Mouse (Mus musculus): ENCODE data around the gene Tesc. TPM values are rescaled to one million over a fixed set of nuclear protein-coding genes. Genes with fewer than 3 reads are reported as not detected.

Gene Tesc
- total RNA-seq (2021) = under 1 TPM; 0.59 to 0.64 TPM
- long read RNA-seq, experiment 1, partial matches to known transcripts = 0 of 2 reads
- long read RNA-seq, experiment 1, other reads (novel, unspliced or antisense) = 2 of 2 reads
- long read RNA-seq, experiment 2, partial matches to known transcripts = 0 of 3 reads
- long read RNA-seq, experiment 2, other reads (novel, unspliced or antisense) = 2 of 3 reads

- H3K27ac ChIP-seq = no peak within 1 kb of the TSS
- peak; percentile 42 for DNase-seq
- intact Hi-C loops (cut with DNase I) = no loop called here
- peak within 1 kb of the TSS; percentile 72 for H3K4me3 ChIP-seq
- no peak for TF ChIP-seq CTCF (IDR thresholded peaks at IDR 0.05)
These were observed at the start of gene Tesc for GRCm38 (mm10) chr5:118027698-118028190. Gene Tesc, plus strand, starts transcription at chr5:118027743.

GRCm38 (mm10) chr5:117978159-117978697 lies 49.3 kb upstream of the Tesc start:
- no peak for TF ChIP-seq CTCF (IDR thresholded peaks at IDR 0.05)
- intact Hi-C loops (cut with DNase I) = no loop called here
- DNase-seq = no peak
- H3K27ac ChIP-seq = no peak overlapping the region
- H3K4me3 ChIP-seq = peak overlapping the region; percentile 85

- intact Hi-C loops (cut with DNase I) = no loop called here
- Histone ChIP-seq H3K27ac (no peak overlapping the region), H3K4me3 (no peak overlapping the region)
- no peak for TF ChIP-seq CTCF (IDR thresholded peaks at IDR 0.05)
- no peak for DNase-seq
These were observed 48.5 kb upstream of the Tesc start for GRCm38 (mm10) chr5:117979082-117979481.

GRCm38 (mm10) chr5:117980921-117981320 lies 46.6 kb upstream of the Tesc start:
- DNase-seq = no peak
- TF ChIP-seq CTCF (IDR thresholded peaks at IDR 0.05) = no peak
- intact Hi-C loops (cut with DNase I) = no loop called here
- H3K4me3 ChIP-seq = no peak overlapping the region
- H3K27ac ChIP-seq = no peak overlapping the region

GRCm38 (mm10) chr5:117981943-117982342 lies 45.6 kb upstream of the Tesc start:
- Histone ChIP-seq H3K4me3 (no peak overlapping the region), H3K27ac (no peak overlapping the region)
- intact Hi-C loops (cut with DNase I) = no loop called here
- no peak for TF ChIP-seq CTCF (IDR thresholded peaks at IDR 0.05)
- no peak for DNase-seq

- Histone ChIP-seq H3K27ac (peak overlapping the region; percentile 40; the same call in 1 of the 2 replicates), H3K4me3 (no peak overlapping the region)
- peak; percentile 43 for DNase-seq
- intact Hi-C loops (cut with DNase I) = no loop called here
- no peak for TF ChIP-seq CTCF (IDR thresholded peaks at IDR 0.05)
These were observed 41.2 kb upstream of the Tesc start for GRCm38 (mm10) chr5:117986327-117986726.

GRCm38 (mm10) chr5:117987891-117988290 lies 39.7 kb upstream of the Tesc start:
- Histone ChIP-seq H3K27ac (peak overlapping the region; percentile 65), H3K4me3 (no peak overlapping the region)
- no peak for TF ChIP-seq CTCF (IDR thresholded peaks at IDR 0.05)
- peak; percentile 49 for DNase-seq
- intact Hi-C loops (cut with DNase I) = no loop called here

GRCm38 (mm10) chr5:117988367-117988766 lies 39.2 kb upstream of the Tesc start:
- Histone ChIP-seq H3K4me3 (no peak overlapping the region), H3K27ac (peak overlapping the region; percentile 65)
- no peak for DNase-seq
- intact Hi-C loops (cut with DNase I) = no loop called here
- TF ChIP-seq CTCF (IDR thresholded peaks at IDR 0.05) = no peak

GRCm38 (mm10) chr5:117989773-117990172 lies 37.8 kb upstream of the Tesc start:
- H3K4me3 ChIP-seq = no peak overlapping the region
- peak; percentile 73 for DNase-seq
- TF ChIP-seq CTCF (IDR thresholded peaks at IDR 0.05) = no peak
- peak overlapping the region; percentile 76 for H3K27ac ChIP-seq
- intact Hi-C loops (cut with DNase I) = loop anchor here (1.0 kb wide), 1 partner anchor 13 kb away; no protein-coding TSS in a partner anchor

- peak overlapping the region; percentile 76 for H3K27ac ChIP-seq
- intact Hi-C loops (cut with DNase I) = loop anchor here (1.0 kb wide), 1 partner anchor 11 kb away; no protein-coding TSS in a partner anchor
- H3K4me3 ChIP-seq = no peak overlapping the region
- TF ChIP-seq CTCF (IDR thresholded peaks at IDR 0.05) = no peak
- DNase-seq = no peak
These were observed 36.6 kb upstream of the Tesc start for GRCm38 (mm10) chr5:117990957-117991356.

- no peak for TF ChIP-seq CTCF (IDR thresholded peaks at IDR 0.05)
- Histone ChIP-seq H3K27ac (no peak overlapping the region), H3K4me3 (no peak overlapping the region)
- intact Hi-C loops (cut with DNase I) = no loop called here
- DNase-seq = no peak
These were observed 34.0 kb upstream of the Tesc start for GRCm38 (mm10) chr5:117993550-117993949.

GRCm38 (mm10) chr5:117995372-117995901 lies 32.1 kb upstream of the Tesc start:
- DNase-seq = peak; percentile 49
- intact Hi-C loops (cut with DNase I) = no loop called here
- Histone ChIP-seq H3K4me3 (no peak overlapping the region), H3K27ac (peak overlapping the region; percentile 28; the same call in 1 of the 2 replicates)
- no peak for TF ChIP-seq CTCF (IDR thresholded peaks at IDR 0.05)

- peak overlapping the region; percentile 28; the same call in 1 of the 2 replicates for H3K27ac ChIP-seq
- intact Hi-C loops (cut with DNase I) = no loop called here
- DNase-seq = no peak
- no peak overlapping the region for H3K4me3 ChIP-seq
- TF ChIP-seq CTCF (IDR thresholded peaks at IDR 0.05) = no peak
These were observed 31.6 kb upstream of the Tesc start for GRCm38 (mm10) chr5:117995911-117996310.

All from gastrocnemius, adult 2 months (tissue).